Mouse (Mus musculus): ENCODE data around the gene St8sia6. TPM values are rescaled to one million over a fixed set of nuclear protein-coding genes. Genes with fewer than 3 reads are reported as not detected.
A peak's percentile ranks its signal among the peaks of the same experiment; 100 is the strongest.

Gene St8sia6
- 2.9 and 3.9 TPM in 2 replicates for polyA plus RNA-seq (2014; fragmentation: Nextera tagmentation; extraction: Ambion mirVana)

DNA sequence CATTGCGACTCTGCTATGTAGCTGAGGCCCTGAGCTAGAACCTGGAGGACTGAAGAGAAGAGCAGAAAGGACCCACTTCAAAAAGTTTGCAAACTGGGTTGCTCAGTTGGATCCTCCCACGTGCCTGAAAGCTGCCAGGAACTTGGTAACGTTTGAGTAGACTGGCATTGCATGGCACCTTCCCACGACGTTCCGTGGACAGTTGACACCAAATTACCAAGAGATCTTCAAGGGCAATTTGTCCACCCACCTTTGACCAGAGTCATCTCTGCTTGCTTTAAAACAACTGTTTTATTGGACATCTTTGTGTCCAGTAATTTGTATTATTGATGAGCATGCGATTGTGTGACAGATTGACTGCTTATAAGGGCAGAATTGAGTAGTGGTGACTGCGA is at the start of gene St8sia6:
TSS of gene St8sia6 (minus strand) at position 96 of the 395 bp plus-strand sequence.
- 52% methylated on average over 8 of the region's 8 CpGs for WGBS
- H3K27ac ChIP-seq: no peak within 1 kb of the TSS
- ATAC-seq (ENCODE audit: low FRiP score): no peak
- peak within 1 kb of the TSS; percentile 72 for H3K4me2 ChIP-seq (replicated peaks)
- H3K4me1 ChIP-seq (replicated peaks; ENCODE audit: control insufficient read depth, insufficient read depth, low read length): no peaks in the 10 kb centered on the region
- DNase-seq (ENCODE audit: low spot score): no peak
- peaks cover 28% of the 10 kb centered on the region for H3K27me3 ChIP-seq (ENCODE audit: control insufficient read depth, insufficient read depth, low read length)
- peak within 1 kb of the TSS; percentile 51 for H3K4me3 ChIP-seq (replicated peaks; ENCODE audit: low read length)
- no peaks in the 10 kb centered on the region for H3K36me3 ChIP-seq (replicated peaks; ENCODE audit: control insufficient read depth, insufficient read depth)
- H3K9ac ChIP-seq: peak within 1 kb of the TSS; percentile 60
- H3K9me3 ChIP-seq (ENCODE audit: control insufficient read depth, low read length): no peaks in the 10 kb centered on the region

DNA sequence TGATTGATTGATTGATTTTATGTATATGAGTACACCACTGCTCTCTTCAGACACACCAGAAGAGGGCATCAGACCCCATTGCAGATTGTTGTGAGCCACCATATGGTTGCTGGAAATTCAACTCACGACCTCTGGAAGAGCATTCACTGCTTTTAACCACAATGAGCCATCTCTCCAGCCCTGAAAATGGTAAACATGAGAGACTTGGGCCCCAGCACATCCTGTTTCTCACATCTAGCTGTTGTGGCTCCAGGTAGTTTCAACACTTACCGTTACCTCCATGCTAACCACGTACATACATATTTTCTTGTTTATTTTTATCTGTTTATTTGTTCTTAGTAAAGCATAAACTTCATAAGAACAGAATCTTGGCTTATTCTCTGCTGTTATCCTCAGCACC is 42.4 kb upstream of the St8sia6 start:
- no peaks in the 10 kb centered on the region for H3K9me3 ChIP-seq (ENCODE audit: control insufficient read depth, low read length)
- no peak overlapping the region for H3K9ac ChIP-seq
- no peak overlapping the region for H3K4me3 ChIP-seq (replicated peaks; ENCODE audit: low read length)
- no peaks in the 10 kb centered on the region for H3K4me1 ChIP-seq (replicated peaks; ENCODE audit: control insufficient read depth, insufficient read depth, low read length)
- WGBS: 90% methylated on average over 3 of the region's 3 CpGs
- no peak overlapping the region for H3K27ac ChIP-seq
- no peaks in the 10 kb centered on the region for H3K27me3 ChIP-seq (ENCODE audit: control insufficient read depth, insufficient read depth, low read length)
- no peak for DNase-seq (ENCODE audit: low spot score)
- H3K36me3 ChIP-seq (replicated peaks; ENCODE audit: control insufficient read depth, insufficient read depth): no peaks in the 10 kb centered on the region
- no peak overlapping the region for H3K4me2 ChIP-seq (replicated peaks)
- ATAC-seq (ENCODE audit: low FRiP score): no peak

DNA sequence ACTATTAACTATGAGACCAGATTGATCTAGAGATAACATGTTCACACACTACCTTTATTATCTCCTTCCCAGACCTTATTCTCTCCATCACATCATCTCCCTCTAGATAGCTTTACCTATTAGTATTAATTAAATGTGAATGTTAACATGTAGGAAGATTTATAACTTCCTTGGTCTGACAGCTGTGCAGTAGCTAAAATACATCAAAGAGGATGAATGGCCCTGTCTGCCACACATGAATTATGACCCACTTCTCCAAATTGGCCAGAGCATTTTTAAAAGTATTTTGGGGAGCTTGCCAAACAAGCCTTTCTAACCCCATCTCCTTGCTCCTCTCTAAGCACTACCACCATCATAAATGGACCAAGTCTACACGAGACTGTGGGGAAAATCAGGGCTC is 41.1 kb upstream of the St8sia6 start:
- Histone ChIP-seq H3K9me3 (ENCODE audit: control insufficient read depth, low read length) (no peaks in the 10 kb centered on the region), H3K27ac (no peak overlapping the region), H3K4me2 (replicated peaks) (no peak overlapping the region), H3K4me3 (replicated peaks; ENCODE audit: low read length) (no peak overlapping the region), H3K9ac (no peak overlapping the region), H3K36me3 (replicated peaks; ENCODE audit: control insufficient read depth, insufficient read depth) (no peaks in the 10 kb centered on the region), H3K27me3 (ENCODE audit: control insufficient read depth, insufficient read depth, low read length) (no peaks in the 10 kb centered on the region), H3K4me1 (replicated peaks; ENCODE audit: control insufficient read depth, insufficient read depth, low read length) (no peaks in the 10 kb centered on the region)
- 69% methylated on average over 1 of the region's 1 CpGs for WGBS
- no peak for DNase-seq (ENCODE audit: low spot score)
- no peak for ATAC-seq (ENCODE audit: low FRiP score)

DNA sequence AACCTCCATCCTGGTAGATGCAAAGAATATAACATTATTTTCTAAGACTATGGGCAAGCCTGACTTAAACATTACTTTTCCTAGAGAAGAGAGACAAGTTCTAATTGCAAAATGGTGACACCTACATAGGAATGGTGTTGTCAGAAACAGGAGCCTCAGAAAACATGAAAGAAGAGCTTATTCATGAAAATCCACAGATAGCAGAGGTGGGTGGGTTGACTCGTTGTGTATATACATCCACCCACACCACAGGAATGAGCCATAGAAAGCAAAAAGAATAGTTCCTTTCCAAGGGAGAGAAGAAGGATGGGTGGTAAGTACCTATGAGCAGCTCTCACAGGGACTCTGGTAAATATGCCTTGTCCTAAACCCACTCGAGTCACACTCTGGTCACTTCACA is 22.8 kb upstream of the St8sia6 start:
- H3K27ac ChIP-seq: no peak overlapping the region
- 80% methylated on average over 2 of the region's 2 CpGs for WGBS
- DNase-seq (ENCODE audit: low spot score) (no peak), ATAC-seq (ENCODE audit: low FRiP score) (no peak)
- no peak overlapping the region for H3K4me2 ChIP-seq (replicated peaks)
- H3K9ac ChIP-seq: no peak overlapping the region
- no peaks in the 10 kb centered on the region for H3K36me3 ChIP-seq (replicated peaks; ENCODE audit: control insufficient read depth, insufficient read depth)
- H3K4me1 ChIP-seq (replicated peaks; ENCODE audit: control insufficient read depth, insufficient read depth, low read length): no peaks in the 10 kb centered on the region
- H3K9me3 ChIP-seq (ENCODE audit: control insufficient read depth, low read length): no peaks in the 10 kb centered on the region
- H3K27me3 ChIP-seq (ENCODE audit: control insufficient read depth, insufficient read depth, low read length): no peaks in the 10 kb centered on the region
- H3K4me3 ChIP-seq (replicated peaks; ENCODE audit: low read length): no peak overlapping the region

DNA sequence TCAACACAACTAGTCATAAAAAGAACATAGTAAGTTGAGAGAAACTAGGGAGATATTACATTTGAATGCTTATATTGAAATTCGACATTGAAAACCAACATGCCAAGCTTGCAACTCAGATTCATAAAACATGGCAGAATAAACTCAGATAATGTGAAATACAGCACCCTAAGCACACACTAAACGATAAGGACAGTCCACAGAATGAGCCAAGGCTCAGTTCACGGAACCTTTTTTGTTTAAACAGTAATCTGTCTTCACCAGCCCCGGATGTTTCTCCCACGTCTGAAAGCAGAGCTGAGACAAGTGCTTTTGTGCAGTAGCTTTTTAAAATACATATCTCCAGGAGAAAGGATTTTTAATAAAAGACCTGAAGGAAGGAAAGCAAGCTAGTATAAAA is 14.7 kb upstream of the St8sia6 start:
- no peak overlapping the region for H3K9ac ChIP-seq
- no peak overlapping the region for H3K4me2 ChIP-seq (replicated peaks)
- H3K4me3 ChIP-seq (replicated peaks; ENCODE audit: low read length): no peak overlapping the region
- H3K4me1 ChIP-seq (replicated peaks; ENCODE audit: control insufficient read depth, insufficient read depth, low read length): no peaks in the 10 kb centered on the region
- no peak for DNase-seq (ENCODE audit: low spot score)
- H3K27ac ChIP-seq: no peak overlapping the region
- no peak for ATAC-seq (ENCODE audit: low FRiP score)
- 71% methylated on average over 5 of the region's 5 CpGs for WGBS
- no peaks in the 10 kb centered on the region for H3K27me3 ChIP-seq (ENCODE audit: control insufficient read depth, insufficient read depth, low read length)
- no peaks in the 10 kb centered on the region for H3K9me3 ChIP-seq (ENCODE audit: control insufficient read depth, low read length)
- H3K36me3 ChIP-seq (replicated peaks; ENCODE audit: control insufficient read depth, insufficient read depth): no peaks in the 10 kb centered on the region

DNA sequence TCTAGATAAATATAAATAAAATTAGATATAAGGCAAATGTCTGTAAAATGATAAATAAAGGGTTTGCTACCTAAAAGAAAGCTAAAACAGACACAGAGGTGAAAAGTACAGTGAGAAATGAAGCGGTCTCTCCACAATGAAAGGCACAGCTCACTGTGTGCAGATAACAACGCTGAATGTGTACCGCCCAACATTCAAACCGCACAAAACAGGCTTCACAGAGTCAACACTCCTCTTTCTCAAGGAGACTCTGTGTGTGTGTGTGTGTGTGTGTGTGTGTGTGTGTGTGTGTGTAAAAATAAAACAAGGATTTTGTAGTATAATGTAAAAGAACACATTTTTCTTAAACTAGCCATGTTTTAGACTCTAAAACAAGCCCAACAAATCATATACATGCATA is 14.1 kb upstream of the St8sia6 start:
- Histone ChIP-seq H3K27ac (no peak overlapping the region), H3K4me2 (replicated peaks) (no peak overlapping the region), H3K36me3 (replicated peaks; ENCODE audit: control insufficient read depth, insufficient read depth) (no peaks in the 10 kb centered on the region), H3K27me3 (ENCODE audit: control insufficient read depth, insufficient read depth, low read length) (no peaks in the 10 kb centered on the region), H3K4me3 (replicated peaks; ENCODE audit: low read length) (no peak overlapping the region), H3K4me1 (replicated peaks; ENCODE audit: control insufficient read depth, insufficient read depth, low read length) (no peaks in the 10 kb centered on the region), H3K9me3 (ENCODE audit: control insufficient read depth, low read length) (no peaks in the 10 kb centered on the region), H3K9ac (no peak overlapping the region)
- ATAC-seq (ENCODE audit: low FRiP score) (no peak), DNase-seq (ENCODE audit: low spot score) (no peak)
- 72% methylated on average over 4 of the region's 4 CpGs for WGBS

DNA sequence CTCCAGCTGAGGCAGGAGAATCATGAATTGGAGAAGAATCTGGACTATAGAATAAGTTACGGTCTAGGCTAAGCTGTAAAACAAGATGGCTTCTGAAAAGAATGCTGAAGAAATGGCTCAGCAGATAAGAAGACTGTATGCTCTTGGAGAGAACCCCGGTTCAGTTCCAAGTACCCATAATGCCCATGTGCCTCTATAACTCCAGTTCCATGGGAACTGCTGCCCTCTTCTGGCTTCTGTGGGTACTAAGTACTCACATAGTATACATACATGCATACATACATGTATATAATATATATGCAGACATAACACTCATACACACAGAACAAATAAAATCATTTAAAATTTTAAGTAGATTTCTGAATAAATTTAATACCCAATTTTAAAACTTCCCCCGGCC is 12.3 kb upstream of the St8sia6 start:
- H3K9ac ChIP-seq: no peak overlapping the region
- H3K4me3 ChIP-seq (replicated peaks; ENCODE audit: low read length): no peak overlapping the region
- H3K4me1 ChIP-seq (replicated peaks; ENCODE audit: control insufficient read depth, insufficient read depth, low read length): no peaks in the 10 kb centered on the region
- H3K27ac ChIP-seq: no peak overlapping the region
- H3K4me2 ChIP-seq (replicated peaks): no peak overlapping the region
- no peaks in the 10 kb centered on the region for H3K27me3 ChIP-seq (ENCODE audit: control insufficient read depth, insufficient read depth, low read length)
- ATAC-seq (ENCODE audit: low FRiP score) (no peak), DNase-seq (ENCODE audit: low spot score) (no peak)
- H3K36me3 ChIP-seq (replicated peaks; ENCODE audit: control insufficient read depth, insufficient read depth): no peaks in the 10 kb centered on the region
- no peaks in the 10 kb centered on the region for H3K9me3 ChIP-seq (ENCODE audit: control insufficient read depth, low read length)
- 92% methylated on average over 3 of the region's 3 CpGs for WGBS

DNA sequence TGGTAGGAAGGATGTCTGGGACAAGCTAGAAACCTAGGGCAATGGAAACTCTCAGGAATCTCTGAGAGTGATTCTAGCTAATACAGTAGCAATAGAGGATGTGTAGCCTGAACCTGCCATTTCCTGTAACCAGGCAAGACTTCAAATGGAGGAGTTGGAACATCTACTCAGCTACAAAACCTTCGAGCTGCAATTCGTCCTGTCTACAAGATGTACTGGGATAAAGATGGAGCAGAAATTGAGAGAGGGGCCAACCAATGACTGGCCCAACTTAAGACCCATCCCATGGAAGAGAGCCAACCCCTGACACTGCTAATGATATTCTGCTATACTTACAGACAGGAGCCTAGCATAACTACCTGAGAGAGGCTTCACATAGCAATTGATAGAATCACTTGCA is 6.8 kb upstream of the St8sia6 start:
- DNase-seq (ENCODE audit: low spot score): no peak
- no peak overlapping the region for H3K4me2 ChIP-seq (replicated peaks)
- H3K4me1 ChIP-seq (replicated peaks; ENCODE audit: control insufficient read depth, insufficient read depth, low read length): no peaks in the 10 kb centered on the region
- no peak overlapping the region for H3K4me3 ChIP-seq (replicated peaks; ENCODE audit: low read length)
- ATAC-seq (ENCODE audit: low FRiP score): no peak
- H3K27ac ChIP-seq: no peak overlapping the region
- no peaks in the 10 kb centered on the region for H3K36me3 ChIP-seq (replicated peaks; ENCODE audit: control insufficient read depth, insufficient read depth)
- WGBS: 92% methylated on average over 2 of the region's 2 CpGs
- H3K9me3 ChIP-seq (ENCODE audit: control insufficient read depth, low read length): no peaks in the 10 kb centered on the region
- H3K9ac ChIP-seq: no peak overlapping the region
- no peaks in the 10 kb centered on the region for H3K27me3 ChIP-seq (ENCODE audit: control insufficient read depth, insufficient read depth, low read length)

DNA sequence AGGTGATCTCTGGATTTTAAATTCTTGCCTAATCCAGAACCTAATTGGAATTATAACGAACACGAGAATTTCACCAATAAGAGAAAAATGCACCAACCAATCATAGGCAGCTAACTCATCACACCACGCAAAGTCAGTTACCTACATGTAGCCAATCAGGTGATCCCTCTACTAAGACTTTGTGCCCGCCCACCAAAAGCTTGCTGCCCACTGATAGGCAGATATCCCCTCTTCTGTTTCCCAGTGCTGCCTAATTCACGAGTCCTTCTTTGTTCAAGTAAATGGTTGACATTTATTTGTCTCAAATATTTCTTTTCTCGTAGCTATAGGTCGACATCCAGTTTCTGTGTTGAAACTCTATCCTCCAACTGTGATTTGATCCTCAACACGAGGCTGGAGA is 582 bp upstream of the St8sia6 start:
- no peak overlapping the region for H3K4me3 ChIP-seq (replicated peaks; ENCODE audit: low read length)
- peaks cover 28% of the 10 kb centered on the region for H3K27me3 ChIP-seq (ENCODE audit: control insufficient read depth, insufficient read depth, low read length)
- H3K4me1 ChIP-seq (replicated peaks; ENCODE audit: control insufficient read depth, insufficient read depth, low read length): no peaks in the 10 kb centered on the region
- 89% methylated on average over 8 of the region's 8 CpGs for WGBS
- no peak overlapping the region for H3K4me2 ChIP-seq (replicated peaks)
- H3K27ac ChIP-seq: no peak overlapping the region
- DNase-seq (ENCODE audit: low spot score) (no peak), ATAC-seq (ENCODE audit: low FRiP score) (no peak)
- no peak overlapping the region for H3K9ac ChIP-seq
- H3K36me3 ChIP-seq (replicated peaks; ENCODE audit: control insufficient read depth, insufficient read depth): no peaks in the 10 kb centered on the region
- no peaks in the 10 kb centered on the region for H3K9me3 ChIP-seq (ENCODE audit: control insufficient read depth, low read length)

Data from hindbrain, embryonic 14.5 days (tissue).